Mouse (Mus musculus) embryonic facial prominence, embryonic 13.5 days (tissue): ENCODE measurements around the gene Fcgr1. TPM values are rescaled to one million over a fixed set of nuclear protein-coding genes. Genes with fewer than 3 reads are reported as not detected.

Source experiments
- microRNA-seq: library from miRNA; unstranded; fragments of <30 nt; microRNA quantifications from one replicate; pipeline ENCODE4, GENCODE M21; 2016
- polyA plus RNA-seq: library from polyadenylated mRNA; unstranded; fragments of >200 nt; fragmentation: Nextera tagmentation; extraction: Ambion mirVana; gene quantifications from 2 replicates; pipeline ENCODE4 v1.2.1, GENCODE M21; 2015

Gene Fcgr1
- polyA plus RNA-seq, 1 experiment from 2014 or later, result 2.1 TPM

Small RNA genes within 50 kb of the gene (microRNA-seq; reads per million reads assigned to microRNA genes)
- not detected for gene Gm47311
- gene Gm47313, result not detected

Other genes starting within 250 kb of the Fcgr1 start
- gene Vps45, start 235.5 kb downstream of the Fcgr1 start, polyA plus RNA-seq, result 41.1 and 55.4 TPM in 2 replicates
- 20.8 and 23.8 TPM in 2 replicates for gene Otud7b, start 189.4 kb downstream of the Fcgr1 start, polyA plus RNA-seq
- gene Mtmr11, start 132.0 kb downstream of the Fcgr1 start, polyA plus RNA-seq, result 37.3 and 38.2 TPM in 2 replicates
- gene Sf3b4, start 121.6 kb downstream of the Fcgr1 start, polyA plus RNA-seq, result 163 and 184 TPM in 2 replicates
- gene Sv2a, start 112.8 kb downstream of the Fcgr1 start, polyA plus RNA-seq, result 7.6 and 8.7 TPM in 2 replicates
- 46.6 and 55.0 TPM in 2 replicates for gene Bola1, start 74.3 kb downstream of the Fcgr1 start, polyA plus RNA-seq
- gene Hist2h2ab, start 74.1 kb downstream of the Fcgr1 start, polyA plus RNA-seq, result 1.7 TPM in 1 of 2 replicates, not detected in the other
- gene Hist2h2ac, start 73.1 kb downstream of the Fcgr1 start, polyA plus RNA-seq, result 13.2 and 14.1 TPM in 2 replicates
- gene Hist2h2be, start 72.8 kb downstream of the Fcgr1 start, polyA plus RNA-seq, result 8.7 and 12.0 TPM in 2 replicates
- 6.4 and 10.0 TPM in 2 replicates for gene Hist2h3c2, start 54.8 kb downstream of the Fcgr1 start, polyA plus RNA-seq
- 52.8 and 67.0 TPM in 2 replicates for gene Hist2h2aa2, start 53.7 kb downstream of the Fcgr1 start, polyA plus RNA-seq
- 14.9 and 20.9 TPM in 2 replicates for gene Hist2h2aa1, start 48.5 kb downstream of the Fcgr1 start, polyA plus RNA-seq
- gene Hist2h3c1, start 47.3 kb downstream of the Fcgr1 start, polyA plus RNA-seq, result 1.5 TPM in 1 of 2 replicates, not detected in the other
- gene Hist2h4, start 30.7 kb downstream of the Fcgr1 start, polyA plus RNA-seq, result 11.2 and 12.5 TPM in 2 replicates
- gene Hist2h3b, start 25.3 kb downstream of the Fcgr1 start, polyA plus RNA-seq, result 80.9 and 96.2 TPM in 2 replicates
- 13.8 and 13.9 TPM in 2 replicates for gene Hist2h2bb, start 24.2 kb downstream of the Fcgr1 start, polyA plus RNA-seq
- gene BC107364, start 158.3 kb upstream of the Fcgr1 start, polyA plus RNA-seq, result 0.20 TPM in 1 of 2 replicates, not detected in the other
- 1.5 and 1.9 TPM in 2 replicates for gene Hfe2, start 231.2 kb upstream of the Fcgr1 start, polyA plus RNA-seq